Comparison of ENCODE assay signal across 9 mouse cellular contexts in genomic region chr2:6726071-6726470, GRCm38 (mm10).
A peak's percentile ranks its signal among the peaks of the same experiment; 100 is the strongest.
DNase-seq lines count a peak whose midpoint lies in the region; ATAC-seq and TF ChIP-seq lines count a peak whose summit lies in the region.
"Had no signal": no experiment of that assay in that cellular context is flagged by ENCODE, and none has a peak within 500 bp of the region (broad histone marks: within the 10 kb centered on the region; RNA-seq: fewer than 3 reads in every experiment).

No protein-coding gene starts in this region.

- no peak overlapping the region for H3K27ac ChIP-seq in hindbrain, postnatal 0 days
- no peak overlapping the region for H3K27ac ChIP-seq in hindbrain, embryonic 13.5 days
- H3K27ac ChIP-seq in ES-Bruce4 (ENCODE audit: insufficient read depth, low read length) = no peak overlapping the region
- H3K27ac ChIP-seq in cortical plate, adult 2 months (ENCODE audit: insufficient read depth, low read length) = no peak overlapping the region
- H3K27ac ChIP-seq in midbrain, embryonic 14.5 days (replicated peaks; ENCODE audit: low read depth, low read length) = no peak overlapping the region
- H3K27ac ChIP-seq: heart, embryonic 13.5 days had no signal

- no peak for TF ChIP-seq POLR2A in ES-Bruce4 (IDR thresholded peaks at IDR 0.05; ENCODE audit: insufficient read depth, low read length)
- no peak for TF ChIP-seq POLR2A in cortical plate, adult 2 months (IDR thresholded peaks at IDR 0.05; ENCODE audit: extremely low read depth, insufficient read depth, low read length)

- H3K9ac ChIP-seq in hindbrain, postnatal 0 days (replicated peaks; ENCODE audit: low read length) = no peak overlapping the region
- no peak overlapping the region for H3K9ac ChIP-seq in hindbrain, embryonic 13.5 days
- H3K9ac ChIP-seq in ES-Bruce4 (ENCODE audit: low read depth, poor library complexity, severe bottlenecking) = no peak overlapping the region
- no peak overlapping the region for H3K9ac ChIP-seq in midbrain, embryonic 14.5 days (replicated peaks; ENCODE audit: low read length)
- H3K9ac ChIP-seq: heart, embryonic 13.5 days had no signal

- peak; percentile 25; the same call in 1 of the 2 replicates for ATAC-seq in hindbrain, postnatal 0 days
- no peak for ATAC-seq in hindbrain, embryonic 13.5 days (ENCODE audit: low FRiP score)
- ATAC-seq in midbrain, embryonic 14.5 days (ENCODE audit: low FRiP score, low TSS enrichment) = no peak

- WGBS in hindbrain, postnatal 0 days = 47% methylated on average over 8 of the region's 8 CpGs
- WGBS in hindbrain, embryonic 13.5 days = 77% methylated on average over 8 of the region's 8 CpGs
- 80% methylated on average over 8 of the region's 8 CpGs for WGBS in midbrain, embryonic 14.5 days

- no peak overlapping the region for H3K4me2 ChIP-seq in hindbrain, postnatal 0 days (ENCODE audit: low read depth, low read length)
- no peak overlapping the region for H3K4me2 ChIP-seq in hindbrain, embryonic 13.5 days
- H3K4me2 ChIP-seq in midbrain, embryonic 14.5 days (ENCODE audit: low read length) = no peak overlapping the region
- H3K4me2 ChIP-seq: heart, embryonic 13.5 days had no signal

- no peaks in the 10 kb centered on the region for H3K9me3 ChIP-seq in hindbrain, postnatal 0 days (ENCODE audit: low read length)
- H3K9me3 ChIP-seq in hindbrain, embryonic 13.5 days = no peaks in the 10 kb centered on the region
- no peaks in the 10 kb centered on the region for H3K9me3 ChIP-seq in ES-Bruce4 (replicated peaks; ENCODE audit: control insufficient read depth, insufficient read depth, low read length, poor library complexity, severe bottlenecking)
- no peaks in the 10 kb centered on the region for H3K9me3 ChIP-seq in midbrain, embryonic 14.5 days (ENCODE audit: control insufficient read depth, low read length)
- H3K9me3 ChIP-seq: heart, embryonic 13.5 days had no signal

- no peaks in the 10 kb centered on the region for H3K27me3 ChIP-seq in hindbrain, postnatal 0 days (ENCODE audit: insufficient read depth, low read length)
- no peaks in the 10 kb centered on the region for H3K27me3 ChIP-seq in hindbrain, embryonic 13.5 days
- no peaks in the 10 kb centered on the region for H3K27me3 ChIP-seq in ES-Bruce4 (ENCODE audit: control insufficient read depth, insufficient read depth, low read length, poor library complexity, severe bottlenecking)
- no peaks in the 10 kb centered on the region for H3K27me3 ChIP-seq in midbrain, embryonic 14.5 days (ENCODE audit: control insufficient read depth, insufficient read depth, low read length)
- H3K27me3 ChIP-seq: heart, embryonic 13.5 days had no signal

- H3K4me3 ChIP-seq in hindbrain, postnatal 0 days (ENCODE audit: low read length) = no peak overlapping the region
- no peak overlapping the region for H3K4me3 ChIP-seq in hindbrain, embryonic 13.5 days
- no peak overlapping the region for H3K4me3 ChIP-seq in ES-Bruce4 (ENCODE audit: low read depth, low read length)
- H3K4me3 ChIP-seq in cortical plate, adult 2 months (ENCODE audit: insufficient read depth, low read length) = no peak overlapping the region
- H3K4me3 ChIP-seq in midbrain, embryonic 14.5 days (replicated peaks; ENCODE audit: low read depth, low read length) = no peak overlapping the region
- H3K4me3 ChIP-seq: heart, embryonic 13.5 days had no signal

- TF ChIP-seq CTCF in hindbrain, postnatal 0 days (IDR thresholded peaks at IDR 0.05; ENCODE audit: low read depth) = peak; percentile 45
- TF ChIP-seq CTCF in ES-Bruce4 (IDR thresholded peaks at IDR 0.05; ENCODE audit: low read depth, low read length) = peak; percentile 15
- peak; percentile 25; the same call in 1 of the 2 replicates for TF ChIP-seq CTCF in cortical plate, adult 2 months (IDR thresholded peaks at IDR 0.05; ENCODE audit: extremely low read depth, insufficient read depth, low read length)

- TF ChIP-seq EP300 in ES-Bruce4 (IDR thresholded peaks at IDR 0.05; ENCODE audit: insufficient read depth, low read depth, low read length) = no peak

- H3K4me1 ChIP-seq in hindbrain, postnatal 0 days (ENCODE audit: insufficient read depth, low read length) = peaks cover 23% of the 10 kb centered on the region
- peaks cover 48% of the 10 kb centered on the region for H3K4me1 ChIP-seq in hindbrain, embryonic 13.5 days (replicated peaks)
- no peaks in the 10 kb centered on the region for H3K4me1 ChIP-seq in ES-Bruce4 (ENCODE audit: control insufficient read depth, insufficient read depth, low read length)
- peaks cover 25% of the 10 kb centered on the region for H3K4me1 ChIP-seq in cortical plate, adult 2 months (ENCODE audit: control insufficient read depth, insufficient read depth, low read length)
- H3K4me1 ChIP-seq in midbrain, embryonic 14.5 days (ENCODE audit: control insufficient read depth, insufficient read depth, low read length) = peaks cover 35% of the 10 kb centered on the region

- no peaks in the 10 kb centered on the region for H3K36me3 ChIP-seq in hindbrain, postnatal 0 days (ENCODE audit: insufficient read depth, low read length)
- no peaks in the 10 kb centered on the region for H3K36me3 ChIP-seq in hindbrain, embryonic 13.5 days
- no peaks in the 10 kb centered on the region for H3K36me3 ChIP-seq in ES-Bruce4 (ENCODE audit: control insufficient read depth, insufficient read depth, low read length, poor library complexity, severe bottlenecking)
- no peaks in the 10 kb centered on the region for H3K36me3 ChIP-seq in midbrain, embryonic 14.5 days (ENCODE audit: control insufficient read depth, insufficient read depth, low read length)
- H3K36me3 ChIP-seq: heart, embryonic 13.5 days had no signal

- peak; percentile 66 for DNase-seq in hindbrain, postnatal 0 days (ENCODE audit: low spot score)
- peak; percentile 24 for DNase-seq in adrenal gland, postnatal 25 days
- no peak for DNase-seq in frontal cortex, adult 2 months (ENCODE audit: extremely low spot score in 1 of 2, low spot score in 1 of 2)
- no peak for DNase-seq in spleen, adult 12 weeks (ENCODE audit: low spot score)
- DNase-seq in midbrain, embryonic 14.5 days = no peak

Comparison
In these comparisons a context has a peak if more than half of its experiments do, and no peak if none do; other contexts are left out.
1. DNase-seq: peak in hindbrain, postnatal 0 days (single experiment) and adrenal gland, postnatal 25 days (single experiment); none in frontal cortex, adult 2 months (0 of 2), spleen, adult 12 weeks (single experiment) and midbrain, embryonic 14.5 days (single experiment).
2. Peak in every context shown above with its lines, with median percentiles within 50 percentile points of each other: CTCF ChIP-seq.